Mouse (Mus musculus) C2C12 (cell line): ENCODE results near the gene Mars2.

Experiments
- CTCF ChIP-seq: IDR thresholded peaks from one replicate; pipeline ENCODE4 v1.5.1; 2011; ENCODE audit not compliant: control insufficient read depth, insufficient read depth, insufficient read length
- FOSL1 ChIP-seq: IDR thresholded peaks from one replicate; pipeline ENCODE4 v1.8.0; 2011; ENCODE audit warnings: mild to moderate bottlenecking, low read length; ENCODE audit not compliant: poor library complexity, insufficient read depth, severe bottlenecking

- TF ChIP-seq CTCF = no peak
- no peak for TF ChIP-seq FOSL1
Measured at GRCm38 (mm10) chr1:55195021-55195420, 42.0 kb upstream of the Mars2 start.
